Mouse (Mus musculus) CD4-positive helper T cell, adult 2 months (primary cell): ENCODE data around the gene Ralbp1.
A peak's percentile ranks its signal among the peaks of the same experiment; 100 is the strongest.

Source experiments
- DNase-seq: peaks from one replicate; pipeline ENCODE4 v3.0.0-alpha.2; 2012; ENCODE audit warnings: low read depth, missing footprints, low spot score

The Ralbp1 gene

DNA sequence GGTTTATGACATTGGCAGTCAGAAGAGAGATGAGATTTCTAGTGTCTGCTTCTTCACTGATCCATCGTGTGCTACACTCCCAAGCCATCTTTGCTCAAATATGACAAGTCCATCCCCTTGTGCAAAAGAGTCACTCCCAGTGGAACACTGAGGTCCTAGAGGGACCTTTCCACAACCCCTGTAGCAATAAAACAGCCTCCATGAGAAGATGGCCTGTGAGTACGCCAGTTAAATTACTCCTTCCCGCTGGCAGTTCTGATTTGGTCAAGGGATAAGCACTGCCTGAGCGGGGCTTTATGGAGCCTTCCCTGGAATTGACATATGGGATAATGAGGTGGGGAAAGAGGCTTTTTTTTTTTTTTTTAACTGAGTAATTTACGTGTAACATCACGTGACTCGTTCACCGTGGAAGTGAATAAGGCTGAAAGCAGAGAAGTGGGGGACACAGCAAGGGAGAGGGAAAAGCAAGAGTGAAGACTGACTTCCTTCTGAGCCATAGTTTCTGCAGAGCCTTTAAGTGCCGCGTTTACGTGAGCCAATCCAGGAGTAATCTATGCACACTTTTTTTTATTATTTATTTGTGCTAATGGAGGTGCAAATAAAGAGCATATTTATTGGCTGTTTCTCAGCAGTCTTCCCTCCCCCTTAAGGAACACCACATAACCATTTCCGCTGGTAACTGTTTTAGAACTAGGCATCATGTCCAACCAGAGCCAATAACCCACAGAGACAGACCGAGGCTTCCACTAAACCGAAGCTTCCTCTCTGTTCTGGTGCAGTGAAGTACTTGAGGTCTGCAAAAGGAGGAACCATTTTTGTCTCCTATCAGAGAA is at the start of gene Ralbp1:
Gene Ralbp1 (minus strand): TSS at position 102 of the 833 bp plus-strand sequence.
- DNase-seq = peak; percentile 55

- DNase-seq = no peak
Measured at GRCm38 (mm10) chr17:65933741-65934140, 48.1 kb upstream of the Ralbp1 start.

DNA sequence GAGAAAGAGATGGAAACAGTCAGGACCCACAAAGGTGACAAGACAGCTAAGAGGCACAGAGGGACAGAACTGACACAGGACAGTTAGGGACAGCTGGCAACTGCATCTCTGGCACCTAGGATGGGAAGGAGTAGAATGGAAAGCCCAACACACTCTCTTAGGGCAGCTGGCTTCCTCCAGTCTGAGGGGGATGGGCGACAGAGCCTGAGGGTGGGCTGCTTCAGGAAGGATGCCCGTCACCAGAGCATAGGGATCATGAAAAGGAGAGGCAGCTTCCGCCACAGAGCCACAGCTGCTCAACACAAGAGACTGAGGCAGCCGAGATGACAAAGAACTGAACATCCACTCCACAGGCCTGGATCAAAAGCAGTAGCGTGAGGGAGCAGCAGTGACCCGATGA is 45.9 kb upstream of the Ralbp1 start:
- no peak for DNase-seq

DNA sequence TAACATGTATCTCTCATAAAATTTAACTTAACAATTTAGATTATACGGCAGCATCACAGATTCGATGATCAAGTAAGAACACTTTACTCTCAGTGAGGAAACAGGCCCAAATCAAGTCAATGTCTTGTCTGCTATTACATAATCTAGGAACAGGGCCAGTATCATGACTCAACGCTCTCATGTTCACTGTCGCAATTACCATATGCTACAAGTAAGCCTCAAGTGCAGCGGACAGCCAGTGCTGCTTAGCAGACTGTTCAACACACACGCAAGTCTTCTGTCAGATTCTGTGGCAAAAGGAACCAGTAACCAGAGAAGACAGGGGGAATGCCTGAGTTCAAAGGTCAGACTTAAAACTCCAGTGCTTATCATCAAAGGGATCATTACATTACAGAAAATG is 45.4 kb upstream of the Ralbp1 start:
- DNase-seq = no peak

DNA sequence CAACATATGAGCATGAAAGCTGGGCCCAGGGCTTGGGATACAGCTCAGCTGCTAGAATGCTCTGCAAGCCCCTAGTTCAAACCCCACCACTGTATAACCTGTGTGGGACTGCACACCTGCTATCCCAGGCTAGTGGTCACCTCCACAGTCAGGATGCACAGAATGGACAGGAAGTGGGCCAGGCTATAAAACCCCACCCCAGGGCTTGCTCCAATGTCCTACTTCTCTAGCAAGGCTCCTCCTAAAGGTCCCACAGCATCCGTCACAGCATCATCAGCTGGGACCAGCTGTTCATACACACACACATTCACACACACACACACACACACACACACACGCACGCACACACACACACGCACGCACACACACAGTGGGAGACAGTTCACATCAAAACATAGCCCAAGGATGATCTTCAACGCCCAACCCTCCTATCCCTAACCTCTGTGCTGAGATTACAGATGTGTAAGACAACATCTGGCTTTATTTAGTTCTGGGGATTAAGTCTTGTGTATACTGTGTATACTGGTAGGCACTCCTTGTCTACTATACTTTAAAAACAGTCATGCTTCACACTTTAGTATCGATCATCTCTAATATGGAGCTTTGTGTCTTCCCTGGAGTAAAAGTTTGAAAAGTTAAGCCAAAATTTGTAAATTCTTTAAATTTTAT is 44.7 kb upstream of the Ralbp1 start:
- DNase-seq = no peak

DNA sequence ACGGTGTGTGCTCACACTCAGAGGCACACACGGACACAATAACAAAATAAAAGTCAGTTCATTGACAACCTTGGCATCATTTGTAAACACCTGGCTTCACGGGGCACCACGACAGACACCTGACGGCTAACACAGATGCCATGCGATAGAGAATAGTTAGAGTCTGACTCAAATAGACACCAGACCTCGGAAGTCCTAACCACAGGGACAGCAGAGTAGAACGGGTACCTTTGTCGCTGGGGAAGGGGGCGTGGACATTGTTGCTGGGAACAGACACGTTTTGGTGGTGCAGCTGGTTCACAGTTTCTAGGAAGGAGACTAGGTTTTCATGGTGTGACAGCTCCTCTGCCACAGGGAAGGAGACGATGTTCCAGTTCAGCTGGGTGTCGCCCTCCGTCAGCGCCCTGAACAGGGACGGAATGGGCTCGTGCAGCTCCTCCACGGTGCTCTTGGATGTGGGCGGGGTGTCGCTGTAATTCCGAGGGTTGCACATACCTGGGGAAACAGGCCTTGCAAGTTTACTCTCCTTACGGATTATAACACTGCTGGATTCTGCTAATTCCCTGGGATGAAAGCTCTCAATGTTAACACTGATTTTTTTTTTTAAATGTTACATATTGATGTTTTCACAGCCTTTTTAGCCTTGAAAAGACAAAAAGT is 43.9 kb upstream of the Ralbp1 start:
- peak; percentile 60 for DNase-seq

GRCm38 (mm10) chr17:65927077-65927476 is 41.5 kb upstream of the Ralbp1 start:
- DNase-seq = no peak

DNA sequence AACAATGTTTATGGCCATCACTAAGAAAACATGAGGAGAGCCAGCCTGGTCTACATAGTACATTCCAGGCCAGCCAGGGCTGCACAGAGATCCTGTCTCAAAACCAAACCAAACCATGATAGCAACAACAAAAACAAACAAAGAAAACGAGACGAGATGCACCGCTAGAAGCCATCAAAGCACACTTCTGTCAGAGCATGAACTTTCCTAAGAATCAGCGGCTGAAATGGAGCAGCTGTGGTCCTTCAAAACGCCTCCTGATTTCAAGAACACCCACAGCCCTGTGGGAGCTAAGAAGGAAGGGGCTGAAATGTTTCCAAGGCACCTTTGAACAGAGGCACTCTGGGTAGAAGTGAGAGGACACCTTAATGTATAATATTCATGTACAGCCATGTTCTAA is 38.6 kb upstream of the Ralbp1 start:
- no peak for DNase-seq

DNA sequence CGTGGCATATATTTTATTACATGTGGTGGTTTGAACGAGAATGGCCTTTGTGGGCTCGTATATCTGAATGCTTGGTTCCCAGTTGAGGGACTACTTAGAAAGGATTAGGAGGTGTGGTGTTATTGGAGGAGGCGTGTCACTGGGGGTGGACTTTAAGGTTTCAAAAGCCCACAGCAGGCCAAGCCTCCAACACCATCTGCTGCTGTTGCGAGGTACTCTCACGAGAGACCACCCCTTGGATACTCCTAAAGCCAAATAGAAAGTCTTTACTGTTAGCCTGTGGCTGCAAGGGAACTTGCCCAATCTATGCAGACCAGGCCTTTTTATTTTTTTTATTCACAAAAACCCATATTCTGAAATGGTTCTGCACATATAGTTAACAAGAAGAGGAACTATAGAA is 36.4 kb upstream of the Ralbp1 start:
- no peak for DNase-seq

DNA sequence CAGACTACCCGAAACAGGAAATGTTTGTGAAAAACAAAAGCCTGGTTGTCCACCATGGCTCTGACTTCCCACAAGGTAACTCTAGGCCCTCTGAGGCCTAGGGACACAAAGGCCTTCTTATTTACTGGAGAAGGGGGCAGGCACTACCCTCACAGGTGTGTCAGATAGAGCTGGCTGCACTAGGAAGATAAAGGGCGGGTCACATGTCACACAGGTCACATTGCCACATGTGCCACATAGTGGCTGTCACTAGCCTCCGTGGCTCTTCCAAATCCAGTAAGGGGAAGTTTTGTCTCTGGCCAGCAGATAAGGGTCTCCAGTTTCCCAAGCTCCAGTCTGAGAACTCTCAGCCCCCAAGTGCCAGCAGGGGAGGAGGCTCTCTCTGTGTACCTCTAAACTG is 33.6 kb upstream of the Ralbp1 start:
- no peak for DNase-seq

- DNase-seq = no peak
Measured at GRCm38 (mm10) chr17:65916135-65916668, 30.6 kb upstream of the Ralbp1 start.

DNA sequence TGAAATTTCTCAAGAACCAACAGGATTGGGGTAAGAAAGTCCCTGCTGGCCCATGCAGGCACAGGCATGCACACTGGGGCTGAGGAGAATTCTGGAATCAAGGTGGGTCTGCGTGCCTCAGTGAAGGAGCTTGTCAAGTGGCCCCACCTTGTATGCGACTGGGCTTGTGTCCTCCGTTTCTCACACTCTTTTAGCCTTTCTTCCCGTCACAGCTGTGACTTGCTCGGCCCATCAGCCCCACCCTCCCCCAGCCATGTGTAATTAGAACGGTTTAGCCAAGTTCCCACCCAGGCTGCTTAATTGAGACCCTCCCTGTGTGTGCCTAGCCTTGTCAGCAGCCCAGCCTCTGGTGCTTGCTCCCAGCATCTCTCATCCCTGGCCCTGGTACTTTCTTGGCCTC is 28.5 kb upstream of the Ralbp1 start:
- no peak for DNase-seq

DNA sequence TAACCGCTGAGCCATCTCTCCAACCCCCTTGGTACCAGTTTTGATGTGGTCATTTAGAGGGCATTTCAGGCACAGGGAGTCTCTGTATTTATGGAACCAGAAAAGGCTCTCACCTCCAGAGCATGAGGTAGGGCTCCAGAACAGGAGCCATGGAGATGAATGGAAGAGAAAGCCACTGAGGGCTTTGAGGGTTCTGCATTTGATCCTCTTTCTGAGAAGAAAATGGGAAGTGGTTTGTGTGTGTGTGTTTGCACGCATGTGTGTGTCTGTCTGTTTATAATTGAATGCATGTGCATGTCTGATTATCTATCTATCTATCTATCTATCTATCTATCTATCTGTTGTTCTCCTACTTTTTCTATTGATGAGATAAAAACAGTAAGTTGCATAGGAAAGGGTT is 26.6 kb upstream of the Ralbp1 start:
- no peak for DNase-seq

- no peak for DNase-seq
Measured at GRCm38 (mm10) chr17:65911285-65912069, 25.9 kb upstream of the Ralbp1 start.

DNA sequence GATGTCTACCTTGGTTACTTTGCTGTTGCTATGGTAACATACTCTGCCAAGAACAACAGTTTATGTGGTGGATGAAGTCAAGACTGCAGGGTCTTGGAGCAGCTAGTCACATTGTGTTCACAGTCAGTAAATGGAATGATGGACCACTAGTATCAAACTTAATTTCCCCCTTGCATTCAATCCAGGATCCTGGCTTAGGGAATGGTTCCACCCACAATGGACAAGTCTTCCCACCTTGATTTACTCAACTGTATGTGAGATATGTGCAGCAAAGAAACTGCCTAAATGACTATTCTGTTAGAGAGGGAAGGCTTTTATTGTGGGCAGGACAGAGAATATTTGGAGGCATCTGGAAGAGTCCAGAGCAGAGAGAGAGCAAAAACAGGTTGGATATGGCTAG is 22.7 kb upstream of the Ralbp1 start:
- no peak for DNase-seq

GRCm38 (mm10) chr17:65906895-65907401 is 21.4 kb upstream of the Ralbp1 start:
- peak; percentile 75 for DNase-seq

GRCm38 (mm10) chr17:65906313-65906894 is 20.8 kb upstream of the Ralbp1 start:
- DNase-seq = no peak

DNA sequence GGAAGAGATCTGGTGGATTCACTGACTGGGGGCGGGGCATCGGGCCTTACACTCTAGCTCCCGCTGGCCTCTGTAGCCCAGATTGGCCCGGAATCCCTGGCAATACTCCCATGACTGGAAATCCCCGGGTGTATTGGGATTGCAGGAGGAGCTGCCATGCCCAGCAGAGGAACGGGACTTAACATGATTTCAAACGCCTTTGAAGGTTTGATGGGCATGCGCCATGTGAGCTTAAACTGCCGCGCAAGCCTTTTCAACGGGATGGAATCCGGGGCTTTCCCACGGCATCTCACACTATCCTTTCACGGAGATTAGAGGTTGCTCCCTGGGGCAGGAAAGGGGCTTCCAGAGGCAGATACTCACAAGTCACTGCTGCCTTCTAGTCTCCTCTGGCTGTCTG is 19.6 kb upstream of the Ralbp1 start:
- no peak for DNase-seq

DNA sequence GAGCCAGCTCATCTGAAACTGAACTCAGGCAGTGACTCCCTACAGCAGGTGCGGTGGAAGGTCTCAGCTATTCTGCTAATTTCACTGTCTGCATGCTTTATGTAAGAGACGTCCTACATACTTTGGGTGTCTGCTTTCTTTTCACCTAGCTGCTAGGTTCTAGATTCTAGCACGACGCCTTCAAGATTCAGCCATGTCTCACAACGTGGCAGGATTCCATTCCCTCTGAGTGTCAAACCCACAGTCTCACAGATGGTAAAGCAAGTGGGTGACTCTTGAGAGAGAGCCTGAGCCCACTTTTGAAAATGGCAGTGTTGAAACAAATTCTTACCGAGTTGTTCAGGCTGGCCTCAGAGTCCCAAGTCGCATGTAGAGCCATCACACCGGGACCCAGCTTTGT is 18.2 kb upstream of the Ralbp1 start:
- DNase-seq = no peak

GRCm38 (mm10) chr17:65903011-65903410 is 17.4 kb upstream of the Ralbp1 start:
- no peak for DNase-seq

GRCm38 (mm10) chr17:65902281-65902680 is 16.7 kb upstream of the Ralbp1 start:
- no peak for DNase-seq
